Mouse (Mus musculus) C2C12 (cell line): ENCODE data around the gene Kcna7.

Experiments
- CEBPB ChIP-seq: IDR thresholded peaks from one replicate; pipeline ENCODE4 v1.6.1; 2011; ENCODE audit warnings: low read depth, mild to moderate bottlenecking, control low read depth, moderate library complexity
- CTCF ChIP-seq: IDR thresholded peaks from one replicate; pipeline ENCODE4 v1.5.1; 2011; ENCODE audit not compliant: control insufficient read depth, insufficient read depth, insufficient read length
- FOSL1 ChIP-seq: IDR thresholded peaks from one replicate; pipeline ENCODE4 v1.8.0; 2011; ENCODE audit warnings: mild to moderate bottlenecking, low read length; ENCODE audit not compliant: poor library complexity, insufficient read depth, severe bottlenecking
- MAX ChIP-seq: IDR thresholded peaks from one replicate; pipeline ENCODE4 v1.6.1; 2011; ENCODE audit warnings: mild to moderate bottlenecking, control low read depth
- MYOD1 ChIP-seq: IDR thresholded peaks from one replicate; pipeline ENCODE4 v1.6.1; 2011; ENCODE audit warnings: low read depth; ENCODE audit not compliant: control insufficient read depth, insufficient read length
- MYOG ChIP-seq: IDR thresholded peaks from one replicate; pipeline ENCODE4 v1.6.1; 2011; ENCODE audit not compliant: control insufficient read depth, insufficient read length; ENCODE audit errors: extremely low read depth

- no peak for TF ChIP-seq CTCF
- TF ChIP-seq MYOD1: no peak
- no peak for TF ChIP-seq MAX
- no peak for TF ChIP-seq FOSL1
- no peak for TF ChIP-seq MYOG
- TF ChIP-seq CEBPB: no peak
Observed at GRCm38 (mm10) chr7:45365742-45366651, 39.5 kb upstream of the Kcna7 start.
